22 mouse cellular contexts compared by ENCODE assay signal in the genomic region with DNA sequence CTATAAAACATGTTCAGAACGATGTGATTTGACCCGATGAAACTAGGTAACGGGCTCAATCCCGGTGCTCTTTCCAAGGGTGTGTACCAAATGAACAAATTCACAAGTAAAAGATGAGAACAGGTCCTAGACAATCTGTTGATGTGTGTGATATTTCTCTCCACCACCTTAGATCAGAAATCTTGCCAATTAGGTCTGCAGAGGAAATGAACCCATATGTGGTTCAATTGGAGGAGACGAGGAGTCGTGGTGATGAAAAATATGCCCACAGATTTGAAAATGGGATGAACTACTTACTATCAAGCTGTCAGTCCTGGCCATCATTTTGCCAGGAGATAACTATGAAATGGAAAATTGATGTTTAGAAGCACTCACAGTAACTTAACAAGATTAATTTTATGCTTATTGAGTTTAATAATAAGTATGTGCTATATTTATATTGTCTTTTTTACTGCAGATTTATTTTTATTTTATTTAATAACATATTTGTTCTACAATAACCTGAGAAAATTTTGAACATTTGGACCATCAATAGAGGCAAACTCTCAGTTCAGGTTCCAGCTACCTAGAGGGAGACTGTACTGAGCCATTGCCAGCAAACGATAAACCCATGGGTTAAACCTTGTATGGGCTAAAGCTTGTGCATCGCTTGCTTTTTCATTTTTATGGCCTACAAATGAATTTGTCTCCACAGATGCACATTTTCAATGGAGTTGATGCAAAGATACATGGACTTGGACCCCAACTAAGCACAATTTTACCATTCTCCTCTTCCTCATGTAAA.
DNase-seq lines count a peak whose midpoint lies in the region; ATAC-seq and TF ChIP-seq lines count a peak whose summit lies in the region.
"Had no signal": no experiment of that assay in that cellular context is flagged by ENCODE, and none has a peak within 500 bp of the region (broad histone marks: within the 10 kb centered on the region; RNA-seq: fewer than 3 reads in every experiment).

No protein-coding gene starts in this region.

- no peak for TF ChIP-seq CTCF in cerebellum, adult 2 months (IDR thresholded peaks at IDR 0.05; ENCODE audit: borderline replicate concordance, insufficient read depth, low read depth, low read length)
- TF ChIP-seq CTCF in intestine, postnatal 0 days (IDR thresholded peaks at IDR 0.05; ENCODE audit: low read depth), result no peak

- WGBS in cerebellum, adult 2 months, result 11% methylated on average over 8 of the region's 8 CpGs
- 91% methylated on average over 8 of the region's 8 CpGs for WGBS in intestine, postnatal 0 days

- no peaks in the 10 kb centered on the region for H3K27me3 ChIP-seq in cerebellum, adult 2 months (ENCODE audit: control insufficient read depth, insufficient read depth, low read length)
- no peaks in the 10 kb centered on the region for H3K27me3 ChIP-seq in intestine, postnatal 0 days (replicated peaks; ENCODE audit: control insufficient read depth, insufficient read depth, low read length)
- H3K27me3 ChIP-seq: CH12.LX; embryonic facial prominence, embryonic 13.5 days; forebrain, embryonic 13.5 days; heart, embryonic 15.5 days; hindbrain, embryonic 13.5 days; intestine, embryonic 15.5 days; Patski had no signal

- no peak overlapping the region for H3K9ac ChIP-seq in intestine, postnatal 0 days (ENCODE audit: low read depth, low read length)
- H3K9ac ChIP-seq: embryonic facial prominence, embryonic 13.5 days; forebrain, embryonic 13.5 days; forebrain, postnatal 0 days; heart, embryonic 15.5 days; hindbrain, embryonic 13.5 days; intestine, embryonic 15.5 days had no signal

- H3K36me3 ChIP-seq in intestine, postnatal 0 days (ENCODE audit: control insufficient read depth, insufficient read depth), result no peaks in the 10 kb centered on the region
- H3K36me3 ChIP-seq: embryonic facial prominence, embryonic 13.5 days; heart, embryonic 15.5 days; hindbrain, embryonic 13.5 days; intestine, embryonic 15.5 days had no signal

- no peak for TF ChIP-seq POLR2A in cerebellum, adult 2 months (IDR thresholded peaks at IDR 0.05; ENCODE audit: borderline replicate concordance, insufficient read depth, low read length)

- peak; percentile 56 for DNase-seq in cerebellum, adult 11 months
- DNase-seq in cerebellum, adult 2 months, result peak; percentile 56 to 88
- DNase-seq in cerebellum, postnatal 10 days, result peak; percentile 65 to 69
- no peak for DNase-seq in spleen, adult 18-20 months
- DNase-seq in urinary bladder, postnatal 36 days (ENCODE audit: low spot score in 2 of 2), result no peak
- DNase-seq: adrenal gland, adult 2 months; adrenal gland, postnatal 36 days; forebrain, postnatal 0 days; gastrocnemius, postnatal 14 days; heart, adult 2 months; heart, postnatal 14 days; kidney, adult 2 months had no signal

- ATAC-seq in intestine, postnatal 0 days, result no peak
- ATAC-seq: activated CD4-positive, CD25-positive, alpha-beta regulatory T cell, adult 4 months; forebrain, embryonic 13.5 days; forebrain, postnatal 0 days; intestine, embryonic 15.5 days; Patski had no signal

- no peak overlapping the region for H3K4me3 ChIP-seq in cerebellum, adult 2 months (replicated peaks; ENCODE audit: insufficient read depth, low read depth, low read length)
- no peak overlapping the region for H3K4me3 ChIP-seq in intestine, postnatal 0 days (ENCODE audit: low read depth, low read length)
- H3K4me3 ChIP-seq: embryonic facial prominence, embryonic 13.5 days; forebrain, embryonic 13.5 days; heart, adult 2 months; heart, embryonic 15.5 days; hindbrain, embryonic 13.5 days; intestine, embryonic 15.5 days had no signal

- no peak overlapping the region for H3K4me2 ChIP-seq in intestine, postnatal 0 days (replicated peaks; ENCODE audit: low read depth)
- H3K4me2 ChIP-seq: embryonic facial prominence, embryonic 13.5 days; forebrain, embryonic 13.5 days; heart, embryonic 11.5 days; heart, embryonic 15.5 days; hindbrain, embryonic 13.5 days; intestine, embryonic 15.5 days had no signal

- H3K27ac ChIP-seq in cerebellum, adult 2 months (ENCODE audit: insufficient read depth, low read length), result no peak overlapping the region; the same call in 1 of the 2 replicates
- no peak overlapping the region for H3K27ac ChIP-seq in intestine, postnatal 0 days (ENCODE audit: low read depth, low read length)
- H3K27ac ChIP-seq: embryonic facial prominence, embryonic 13.5 days; forebrain, embryonic 13.5 days; heart, adult 2 months; heart, embryonic 15.5 days; hindbrain, embryonic 13.5 days; intestine, embryonic 15.5 days had no signal

- H3K4me1 ChIP-seq in cerebellum, adult 2 months (ENCODE audit: control insufficient read depth, insufficient read depth, low read length), result peaks cover 8% of the 10 kb centered on the region; the same call in 1 of the 2 replicates
- no peaks in the 10 kb centered on the region for H3K4me1 ChIP-seq in intestine, postnatal 0 days (replicated peaks; ENCODE audit: control insufficient read depth, insufficient read depth, low read length)
- H3K4me1 ChIP-seq: embryonic facial prominence, embryonic 13.5 days; forebrain, embryonic 13.5 days; heart, embryonic 15.5 days; hindbrain, embryonic 13.5 days; intestine, embryonic 15.5 days had no signal

- H3K9me3 ChIP-seq in intestine, postnatal 0 days (ENCODE audit: control insufficient read depth), result no peaks in the 10 kb centered on the region
- H3K9me3 ChIP-seq: embryonic facial prominence, embryonic 13.5 days; forebrain, embryonic 13.5 days; heart, embryonic 15.5 days; hindbrain, embryonic 13.5 days; intestine, embryonic 15.5 days had no signal

Comparison
In these comparisons a context has a peak if more than half of its experiments do, and no peak if none do; other contexts are left out.
1. DNase-seq: peak in cerebellum, adult 11 months (single experiment), cerebellum, adult 2 months (2 of 2) and cerebellum, postnatal 10 days (2 of 2); none in spleen, adult 18-20 months (0 of 2) and urinary bladder, postnatal 36 days (0 of 2).